Mouse (Mus musculus) megakaryocyte, adult 5-6 weeks (primary cell): Measurements from ENCODE around the gene Mbnl2. TPM values are rescaled to one million over a fixed set of nuclear protein-coding genes. Genes with fewer than 3 reads are reported as not detected.

Source experiments
- ATAC-seq: 2 replicates; pipeline ENCODE4 v1.8.0; 2016; ENCODE audit warnings: mild to moderate bottlenecking, inconsistent platforms; ENCODE audit not compliant: poor library complexity, severe bottlenecking
- total RNA-seq, 2 experiments: library from RNA; stranded (forward) in 1 of 2; stranded (reverse) in 1 of 2; fragments of 153-499, 151-499 nt in 1 of 2; fragments of 221-1000, 200-1000 nt in 1 of 2; gene quantifications; 2 replicates each; pipeline versions ENCODE4 v1.2.3 to v1.2.4; 2015 to 2017

Mbnl2 gene
- total RNA-seq, 2 experiments from 2014 or later, result 94.7 to 132 TPM

DNA sequence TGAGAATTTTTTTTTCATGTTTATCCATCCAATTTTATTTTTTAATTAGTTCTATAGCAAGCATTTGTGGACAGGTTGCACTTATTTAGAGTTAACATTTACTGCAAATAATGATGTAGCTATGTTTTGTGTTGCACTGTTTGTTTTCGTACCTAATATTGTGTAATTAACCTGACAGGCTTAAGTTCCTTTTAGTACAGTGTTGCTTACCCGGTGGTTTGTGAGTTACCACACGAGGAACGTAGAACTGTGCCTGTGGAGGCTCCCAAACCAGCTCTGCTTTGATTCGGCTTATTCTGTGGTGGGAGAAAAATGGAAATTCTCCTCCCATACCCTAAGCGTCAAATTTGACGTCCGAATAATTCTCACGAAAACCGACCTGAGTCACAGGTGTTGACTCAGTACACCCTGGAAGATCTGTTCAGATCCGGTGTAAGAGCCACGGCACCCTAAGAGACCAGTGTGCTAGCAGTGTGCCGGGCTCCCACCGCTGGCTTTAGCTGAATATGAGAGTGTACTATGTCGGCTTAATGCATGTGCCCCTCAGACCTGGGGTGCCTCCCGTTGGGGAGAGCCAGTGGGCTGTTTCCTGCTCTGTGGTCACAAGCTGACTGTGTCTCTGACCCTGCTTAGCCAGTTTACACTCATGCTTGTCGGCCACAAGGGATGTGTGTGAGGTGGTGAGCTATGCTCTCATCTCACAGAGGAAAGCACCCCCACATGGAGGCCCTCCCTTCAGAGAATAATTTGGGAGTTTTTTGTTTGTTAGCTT, 129.5 kb downstream of the Mbnl2 start:
- ATAC-seq, result peak; percentile 69

DNA sequence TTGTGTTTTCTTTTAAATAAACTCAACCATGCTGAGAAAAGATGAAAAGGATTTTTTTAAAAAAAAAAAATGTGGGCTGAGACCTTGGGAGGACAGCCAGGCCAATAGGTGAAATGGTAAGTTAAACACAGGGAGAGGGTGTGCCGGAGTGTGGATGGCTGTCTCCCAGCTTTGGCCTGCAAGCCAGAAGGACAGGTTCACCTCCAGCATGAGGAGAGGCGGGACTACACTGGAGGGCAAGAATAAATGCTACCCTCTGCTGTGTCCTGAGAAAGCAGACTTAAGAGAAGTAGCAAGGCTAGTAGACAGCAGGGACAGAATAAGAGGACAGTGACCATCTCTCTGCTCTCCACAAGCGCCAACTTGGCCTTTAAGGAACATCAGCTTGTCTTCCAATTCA, 130.1 kb downstream of the Mbnl2 start:
- ATAC-seq, result no peak

DNA sequence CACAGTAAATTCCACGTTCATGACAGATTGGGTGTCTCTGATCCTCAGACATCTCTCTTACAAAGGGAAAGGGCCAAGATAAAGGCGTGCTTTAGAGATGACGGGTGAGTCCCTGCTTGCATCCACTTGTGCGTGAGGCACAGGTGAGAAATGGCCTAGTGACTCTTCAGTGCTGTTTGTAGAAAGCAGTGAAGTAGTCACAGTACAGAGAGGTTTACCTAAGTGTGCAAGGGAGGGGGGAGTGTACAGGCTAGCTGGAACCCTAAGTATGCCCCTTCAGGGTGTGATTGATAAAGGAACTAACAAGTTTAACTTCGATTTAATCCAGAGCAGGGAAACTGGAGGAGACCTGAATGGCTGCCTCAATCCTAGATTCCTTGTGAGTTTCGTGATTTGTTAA, 130.8 kb downstream of the Mbnl2 start:
- ATAC-seq, result no peak

DNA sequence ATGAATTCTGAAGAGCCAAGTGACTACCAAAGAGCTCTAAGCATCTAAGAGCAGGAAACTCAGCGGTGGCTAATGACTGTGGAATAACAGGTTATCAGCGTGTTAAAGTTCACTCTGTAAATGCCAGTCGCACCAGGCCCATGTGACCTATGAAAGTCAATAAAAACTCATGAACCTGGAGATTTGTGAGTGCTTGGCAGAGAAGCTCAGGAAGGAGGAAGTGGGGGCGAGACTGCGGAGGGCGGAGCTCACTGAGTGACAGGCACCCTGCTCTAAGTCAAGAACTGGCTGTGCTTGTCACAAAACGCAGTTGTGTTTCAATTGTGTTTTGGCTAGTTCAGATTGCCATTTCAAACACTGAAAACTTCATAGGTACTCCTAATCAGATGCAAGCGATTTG, 131.4 kb downstream of the Mbnl2 start:
- peak; percentile 85 for ATAC-seq

DNA sequence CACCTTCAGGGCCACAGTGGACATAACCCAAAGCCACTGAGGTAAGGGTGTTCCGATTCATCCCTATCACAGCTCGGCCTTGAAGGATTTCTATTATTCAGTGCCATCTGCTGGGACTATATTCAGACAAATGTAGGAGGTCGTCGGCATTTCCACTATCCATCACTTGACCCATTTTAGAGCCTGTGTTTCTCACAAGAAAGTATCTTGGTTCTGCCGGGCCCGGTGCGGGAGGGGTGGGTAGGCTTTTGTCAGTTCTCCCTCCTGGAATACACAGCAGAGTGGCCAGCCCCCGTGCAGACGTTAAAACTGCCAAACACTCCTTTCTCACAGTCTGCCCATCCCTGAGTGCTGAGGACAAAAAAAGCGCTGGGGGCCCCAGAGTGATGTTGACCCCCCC, 134.4 kb downstream of the Mbnl2 start:
- no peak for ATAC-seq

DNA sequence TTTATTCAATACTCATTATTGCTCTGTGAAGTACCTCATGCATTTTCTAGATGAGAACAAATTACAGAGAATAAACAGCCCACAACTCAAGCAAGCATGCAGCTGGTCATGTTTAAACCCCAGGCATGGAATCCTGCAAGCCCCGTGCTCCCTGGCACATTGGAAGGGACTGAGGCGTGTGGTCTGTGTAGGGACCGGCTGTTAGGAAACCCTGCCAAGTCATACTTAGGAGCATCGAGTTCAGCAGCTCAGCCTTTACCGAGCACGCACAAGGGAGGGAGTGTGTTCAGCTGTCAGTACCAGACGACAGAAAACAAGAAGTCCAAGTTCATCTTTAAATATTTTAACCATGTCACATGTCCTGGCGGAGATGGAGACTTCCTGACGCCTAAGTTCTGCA, 141.4 kb downstream of the Mbnl2 start:
- ATAC-seq, result no peak

DNA sequence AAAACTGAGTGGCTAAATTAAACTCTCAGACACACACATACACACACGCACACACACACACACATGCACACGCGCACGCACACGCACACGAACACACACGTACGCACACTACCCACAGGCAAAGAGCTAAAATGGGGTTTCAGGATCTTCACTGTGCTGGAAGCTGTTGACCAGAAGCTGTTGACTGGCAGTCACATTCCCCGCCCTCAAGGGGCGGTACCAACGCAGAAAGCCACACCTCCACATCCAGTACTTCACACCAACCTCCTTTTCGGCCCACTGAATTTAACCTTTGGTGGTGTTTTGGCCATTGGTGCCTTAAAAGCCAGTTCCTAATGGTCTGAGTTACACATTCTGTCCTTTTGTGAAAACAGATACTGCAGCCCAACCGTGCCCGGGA, 143.5 kb downstream of the Mbnl2 start:
- no peak for ATAC-seq

DNA sequence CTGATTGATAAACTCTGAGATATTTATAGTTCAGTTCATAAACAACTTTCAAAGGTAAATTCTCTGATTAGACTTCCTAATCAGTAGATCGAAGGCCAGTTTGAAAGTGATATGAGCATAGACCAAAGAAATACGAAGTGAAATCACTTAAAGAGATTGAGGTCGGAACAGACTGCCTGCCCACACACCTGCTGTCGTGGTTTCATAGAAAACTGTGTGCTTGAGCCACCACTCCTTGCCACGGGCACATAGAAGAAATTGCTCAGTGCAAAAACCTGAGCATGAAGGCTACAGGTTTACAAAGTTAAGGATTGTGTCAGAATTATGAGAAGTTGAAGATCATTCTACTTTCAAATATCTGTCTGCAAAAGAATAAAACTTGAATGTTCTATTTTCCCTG, 153.0 kb downstream of the Mbnl2 start:
- no peak for ATAC-seq

DNA sequence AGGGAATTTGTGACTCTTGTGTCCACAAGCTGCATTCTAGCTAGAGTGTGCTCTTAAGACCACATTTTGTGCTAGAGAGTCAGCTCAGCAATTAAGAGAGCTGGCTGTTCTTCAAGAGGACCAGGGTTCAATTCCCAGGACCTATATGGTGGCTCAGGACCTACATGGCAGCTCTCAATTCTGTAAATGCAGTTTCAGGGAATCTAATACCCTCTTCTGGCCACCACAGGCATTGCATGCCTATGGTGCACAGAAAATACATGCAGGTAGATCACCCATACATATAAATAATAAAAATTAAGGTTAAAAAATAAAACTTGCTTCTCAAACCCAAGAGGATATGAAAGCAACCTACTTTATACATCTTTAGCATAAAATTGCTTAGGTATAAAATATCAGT, 157.3 kb downstream of the Mbnl2 start:
- peak; percentile 67 for ATAC-seq

DNA sequence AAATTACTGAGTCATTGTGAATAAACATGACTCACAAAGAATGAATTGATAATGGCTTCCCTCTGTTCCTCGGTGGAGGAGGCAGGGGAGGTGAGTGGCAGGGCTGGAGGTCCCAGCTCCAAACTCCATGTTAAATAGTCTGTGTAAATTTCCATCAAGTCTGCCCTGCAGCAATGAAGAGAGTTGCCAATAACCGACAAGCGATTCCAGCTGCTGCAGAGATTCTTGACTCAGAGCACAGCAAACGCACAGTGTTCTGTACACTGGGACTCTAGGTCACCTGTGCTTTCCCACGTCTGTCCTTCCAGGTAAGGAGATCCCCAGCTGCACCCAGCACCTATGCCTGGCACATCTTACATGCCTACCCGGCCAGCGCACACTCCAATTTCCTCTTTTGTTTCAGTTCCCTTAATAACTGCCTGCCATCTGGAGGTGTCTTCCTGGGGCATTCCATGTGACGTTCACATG, 158.5 kb downstream of the Mbnl2 start:
- ATAC-seq, result peak; percentile 92

DNA sequence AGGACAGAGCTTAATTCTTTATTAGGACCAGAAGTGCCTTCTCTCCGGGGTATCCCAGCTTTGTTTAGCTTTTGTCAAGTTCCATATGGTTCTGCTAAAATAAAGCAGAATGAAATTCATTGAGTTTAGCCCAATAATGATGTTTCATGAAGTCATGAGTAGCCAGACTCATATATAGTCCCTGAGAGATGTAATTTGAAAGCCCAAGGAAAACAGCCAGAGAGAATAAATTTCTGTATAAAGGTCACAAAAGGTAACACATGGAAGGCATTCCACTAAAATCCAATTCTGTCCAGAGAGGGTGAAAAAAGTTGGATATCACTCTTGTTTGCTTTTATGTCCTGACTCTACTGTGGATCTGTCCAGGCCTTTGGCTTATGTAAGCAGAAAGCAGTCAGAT, 159.4 kb downstream of the Mbnl2 start:
- no peak for ATAC-seq

DNA sequence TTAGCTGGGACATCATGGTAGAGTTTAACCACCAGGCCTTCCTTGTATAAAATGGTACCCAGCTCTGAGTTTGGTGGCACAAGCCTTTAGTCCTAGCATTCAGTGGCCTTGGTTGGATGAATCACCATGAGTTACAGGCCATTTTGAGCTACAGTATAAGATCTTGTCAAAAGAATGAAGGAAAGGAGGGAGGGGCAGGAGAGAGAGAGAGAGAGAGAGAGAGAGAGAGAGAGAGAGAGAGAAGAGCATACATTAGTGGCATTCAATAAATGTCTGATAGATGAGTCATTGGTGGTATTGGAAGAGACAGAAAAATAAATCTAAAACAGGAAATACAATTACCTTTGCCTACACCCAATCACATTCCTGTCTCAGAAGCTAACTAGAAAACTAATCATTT, 165.2 kb downstream of the Mbnl2 start:
- no peak for ATAC-seq

DNA sequence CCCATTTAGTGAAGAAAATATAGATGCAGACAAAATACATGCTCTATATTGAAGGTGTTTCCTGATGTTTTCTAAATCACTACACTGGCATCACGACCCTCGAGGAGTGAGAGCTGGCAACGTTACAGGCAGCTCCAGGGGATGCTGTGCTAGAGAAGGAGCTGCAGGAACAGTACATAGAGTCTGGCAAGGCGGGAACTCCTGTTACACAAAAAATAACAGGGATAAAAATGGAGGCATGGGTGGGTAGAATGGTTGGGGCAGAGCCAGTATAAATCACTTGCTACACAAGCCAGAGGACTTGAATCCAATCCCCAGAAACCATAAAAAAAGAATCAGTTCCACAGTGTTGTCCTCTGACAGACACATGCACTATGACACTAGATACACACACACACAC, 165.8 kb downstream of the Mbnl2 start:
- no peak for ATAC-seq

DNA sequence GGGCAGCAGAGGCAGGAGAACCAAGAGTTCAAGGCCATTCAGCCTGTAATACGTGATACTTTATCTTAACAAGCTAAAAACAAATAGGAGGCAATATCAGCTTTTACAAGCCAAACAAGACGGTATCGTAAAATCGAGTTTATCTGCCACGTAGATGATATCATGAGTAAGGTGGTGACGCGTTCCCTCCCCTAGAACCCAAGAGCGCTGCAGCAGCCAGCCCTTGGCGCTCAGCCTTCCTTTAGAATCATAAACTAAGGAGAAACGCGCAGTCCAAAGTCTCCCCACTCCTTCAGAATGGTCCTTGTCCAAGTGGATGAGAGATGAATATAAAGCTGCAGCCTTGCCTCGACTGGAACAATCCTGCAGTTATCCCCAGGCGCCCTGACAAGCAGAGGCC, 166.4 kb downstream of the Mbnl2 start:
- ATAC-seq, result no peak

DNA sequence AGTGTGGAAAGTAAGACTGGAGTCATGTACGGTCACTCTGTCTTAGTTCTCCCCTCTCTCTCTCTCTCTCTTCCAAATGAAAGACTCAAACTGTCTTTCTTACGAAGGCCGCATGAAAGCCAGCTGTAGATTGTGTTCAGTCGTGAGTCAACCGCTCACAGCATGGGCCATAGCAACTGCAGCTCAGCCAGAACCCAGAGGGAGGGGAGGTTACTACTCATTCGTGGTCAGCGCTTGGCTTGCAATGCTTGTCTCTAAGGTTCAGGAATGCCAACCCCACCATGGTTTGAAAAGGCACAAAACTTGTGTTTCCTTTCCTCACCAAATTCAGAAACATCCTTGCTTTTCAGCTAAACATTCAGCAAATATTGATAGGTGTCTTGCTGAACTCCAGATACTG, 178.8 kb downstream of the Mbnl2 start:
- ATAC-seq, result no peak

DNA sequence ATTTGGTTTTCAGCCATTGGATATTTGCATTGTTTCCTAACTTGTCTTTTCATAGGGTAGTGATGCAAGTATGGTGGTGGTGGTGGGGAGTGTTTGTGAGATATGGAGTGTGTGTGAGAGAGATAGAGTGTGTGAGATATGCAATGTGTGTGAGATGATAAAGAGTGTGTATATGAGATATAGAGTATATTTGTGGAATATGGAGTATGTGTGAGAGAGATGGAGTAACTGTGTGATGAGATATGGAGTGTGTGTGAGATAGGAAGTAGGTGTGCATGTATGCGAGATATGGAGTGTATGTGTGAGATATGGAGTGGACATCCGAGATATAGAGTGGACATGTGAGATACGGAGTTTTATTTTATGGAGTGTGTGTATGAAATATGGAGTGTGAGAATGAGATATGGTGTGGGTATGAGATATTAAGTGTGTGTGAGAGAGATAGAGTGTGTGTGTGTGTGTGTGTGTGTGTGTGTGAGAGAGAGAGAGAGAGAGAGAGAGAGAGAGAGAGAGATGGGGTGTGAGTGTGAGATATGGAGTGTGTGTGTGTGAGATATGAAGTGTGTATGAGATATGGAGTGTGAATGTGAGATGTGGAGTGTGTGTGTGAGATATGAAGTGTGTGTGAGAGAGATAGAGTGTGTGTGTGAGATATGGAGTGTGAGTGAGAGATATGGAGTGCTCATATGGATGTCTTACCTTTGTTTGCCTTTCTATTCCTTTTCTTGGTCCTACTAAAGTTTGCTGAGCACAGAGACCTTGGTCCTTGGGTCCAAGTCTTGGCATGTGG, 188.7 kb downstream of the Mbnl2 start:
- ATAC-seq, result no peak

DNA sequence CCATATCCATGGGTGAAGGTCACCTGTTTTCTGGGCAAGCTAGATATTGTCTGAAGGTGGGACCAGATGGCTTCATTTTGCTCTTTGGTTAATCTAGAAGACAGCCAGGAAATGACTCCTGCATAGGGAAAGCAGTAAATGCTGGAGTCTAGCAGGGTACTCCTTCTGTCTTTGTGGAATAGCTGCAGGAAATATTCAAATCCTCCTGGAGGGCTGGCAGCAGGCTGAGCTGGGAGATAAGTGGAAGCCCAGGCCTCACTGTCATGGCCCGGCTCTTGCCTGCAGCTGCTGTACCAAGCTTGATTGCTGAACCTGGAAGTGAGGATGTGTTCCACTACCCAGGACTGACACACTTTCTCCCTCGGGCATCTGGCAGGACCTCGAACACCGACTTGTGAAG, 191.3 kb downstream of the Mbnl2 start:
- ATAC-seq, result no peak

DNA sequence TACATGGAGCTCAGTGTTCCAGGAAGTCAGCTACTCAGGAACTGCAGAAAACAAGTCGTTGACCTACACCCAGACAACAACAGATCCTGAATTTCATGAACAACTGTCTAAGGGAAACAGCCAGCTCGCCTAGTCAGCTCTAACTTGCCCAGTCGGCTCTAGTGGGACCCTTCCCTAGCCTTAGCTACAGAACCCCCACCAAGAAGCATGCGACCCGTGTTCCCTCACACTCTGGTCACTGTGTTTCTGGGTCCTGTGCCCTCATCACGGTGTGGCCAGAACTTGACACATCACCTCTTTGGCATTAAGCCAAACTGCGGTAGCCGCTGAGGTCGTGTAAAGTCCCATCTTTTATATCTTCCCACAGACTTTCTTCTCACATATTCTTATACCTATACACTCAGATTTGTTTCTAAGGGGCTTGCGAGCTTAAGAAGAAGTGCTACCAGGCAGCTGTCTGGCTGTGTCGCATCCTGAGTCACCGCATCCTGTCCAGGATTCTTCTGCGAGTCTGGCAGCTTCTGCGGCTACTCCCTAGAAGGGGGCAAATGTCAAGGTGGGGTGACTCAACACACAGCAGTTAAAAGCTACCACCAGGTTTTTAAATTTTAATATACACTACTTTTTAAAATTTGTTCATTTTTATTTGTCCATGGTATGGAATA, 193.8 kb downstream of the Mbnl2 start:
- no peak for ATAC-seq

DNA sequence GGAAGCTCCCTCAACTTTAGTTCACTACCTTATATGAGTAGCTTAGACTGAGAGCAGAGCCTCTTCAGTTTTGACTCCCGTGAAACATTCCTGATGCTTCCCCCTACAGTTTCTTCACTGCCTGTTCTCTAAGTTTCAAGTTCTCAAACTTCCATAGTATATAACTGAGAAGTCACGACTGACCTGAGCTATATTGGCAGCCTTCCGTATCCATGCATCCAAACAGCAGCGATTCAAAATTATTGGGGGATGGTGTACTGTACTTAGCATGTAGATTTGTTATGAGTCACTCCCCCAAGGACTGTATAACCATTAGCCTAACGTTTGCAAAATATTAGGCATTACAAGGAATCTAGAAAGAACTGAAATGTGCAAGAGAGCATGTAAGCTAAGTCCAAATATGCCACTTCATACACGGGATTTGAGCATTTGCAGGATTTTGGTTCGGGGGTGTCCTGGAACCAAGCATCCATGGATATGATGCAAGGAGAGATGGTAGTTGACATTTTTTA, 200.8 kb downstream of the Mbnl2 start:
- ATAC-seq, result no peak

DNA sequence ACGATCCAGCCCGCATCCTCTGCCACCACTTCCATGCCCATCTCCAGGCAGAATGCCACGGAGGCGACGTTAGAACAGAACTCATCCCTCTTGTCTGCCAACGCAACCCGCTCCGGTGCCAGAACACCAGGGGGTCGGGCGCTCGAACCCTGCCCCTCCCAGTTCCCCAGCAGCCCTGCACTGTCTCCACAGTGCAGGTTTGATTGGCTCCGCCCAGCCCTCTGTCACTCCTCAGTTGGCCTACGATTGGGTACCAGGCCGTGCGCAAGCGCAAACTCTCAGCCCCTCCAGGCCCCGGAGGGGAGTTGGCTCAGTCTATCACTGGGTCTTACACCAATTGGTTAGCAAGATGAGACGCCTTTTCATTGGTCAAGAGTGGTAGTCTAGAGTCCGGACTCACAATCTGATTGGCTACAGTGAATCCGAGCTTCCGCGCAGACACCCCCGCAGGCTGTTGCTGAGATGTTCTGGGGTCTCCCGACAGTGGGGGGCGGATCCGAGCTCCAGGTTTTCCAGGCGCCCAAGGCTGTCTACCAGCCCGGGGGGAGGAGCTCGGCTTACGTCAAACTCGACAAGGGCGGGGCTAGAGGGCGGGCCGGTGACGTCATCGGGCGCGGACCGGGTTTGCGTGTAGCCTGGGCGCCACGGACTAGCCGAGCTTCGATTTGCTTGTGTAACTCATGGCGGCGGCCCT, 202.0 kb downstream of the Mbnl2 start:
- peak; percentile 63 for ATAC-seq

DNA sequence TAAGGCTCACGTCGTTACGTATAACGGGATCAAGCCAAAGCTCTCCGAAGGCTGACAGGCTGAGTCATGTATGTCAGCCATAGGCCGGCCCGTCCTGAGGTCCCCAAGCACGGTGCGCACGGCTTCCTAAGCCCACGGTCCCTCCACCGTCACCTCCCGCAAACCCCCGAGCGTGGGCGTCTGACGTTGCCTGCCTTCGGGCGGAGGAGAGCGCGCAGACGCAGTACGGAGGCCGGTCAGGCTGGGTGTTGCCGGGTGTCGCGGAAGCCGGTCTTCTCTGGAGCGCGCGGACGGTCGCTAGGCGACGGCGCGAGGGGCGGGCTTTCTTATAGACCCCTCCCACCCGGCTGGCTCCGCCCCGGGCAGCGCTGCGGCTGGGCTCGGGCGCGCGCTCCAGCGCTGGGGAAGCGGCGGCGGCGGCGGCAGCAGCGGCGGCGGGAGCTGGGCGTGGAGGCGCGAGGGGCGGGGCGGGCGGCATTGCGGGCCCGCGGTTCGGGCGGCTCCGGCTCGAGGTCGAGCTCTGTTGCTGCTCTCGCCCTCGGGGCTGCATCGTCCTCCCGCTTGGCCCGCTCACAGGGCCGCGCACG, 202.6 kb downstream of the Mbnl2 start, which contains the start of gene Rap2a:
TSS of gene Rap2a (plus strand) at position 463 of the 587 bp plus-strand sequence.
- ATAC-seq, result peak; percentile 61
